Mouse (Mus musculus) bone marrow, adult 2 months (tissue): Measurements from ENCODE around the gene Psat1.

ENCODE experiments used
- CTCF ChIP-seq: fragments of 200-500 bp; IDR thresholded peaks from 2 replicates; pipeline ENCODE4 v1.5.1; 2011; ENCODE audit warnings: low read length, control low read depth; ENCODE audit not compliant: control insufficient read depth, insufficient read depth
- POLR2A ChIP-seq: fragments of 200-500 bp; IDR thresholded peaks from 2 replicates; pipeline ENCODE4 v1.6.1; 2011; ENCODE audit warnings: low read depth, mild to moderate bottlenecking, control low read depth, low read length, borderline replicate concordance; ENCODE audit not compliant: control insufficient read depth

- TF ChIP-seq POLR2A (no peak), CTCF (no peak)
Measured at GRCm38 (mm10) chr19:15942421-15943116, 4.6 kb downstream of the Psat1 start.
